In the genomic region with DNA sequence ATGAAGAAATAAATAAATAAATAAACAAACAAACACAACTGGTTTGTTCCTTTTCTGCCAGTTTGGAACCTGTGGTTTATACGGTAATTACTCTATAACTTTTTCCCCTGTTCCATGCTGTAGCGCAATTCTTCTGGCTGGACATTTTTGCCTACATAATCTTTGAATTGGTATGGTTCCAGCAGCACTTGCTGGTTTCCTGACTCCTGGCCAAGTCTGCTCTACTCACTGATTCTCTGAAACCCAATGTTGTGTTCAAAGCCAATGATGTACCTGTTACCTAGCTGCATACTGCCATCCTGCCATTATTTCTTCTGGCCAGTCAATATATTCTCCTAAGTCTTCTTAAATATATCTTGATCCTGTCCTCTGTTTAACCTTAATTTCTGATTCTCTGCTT, we compare ENCODE assay signal across 21 mouse cellular contexts.
DNase-seq lines count a peak whose midpoint lies in the region; ATAC-seq and TF ChIP-seq lines count a peak whose summit lies in the region.
"Had no signal": no experiment of that assay in that cellular context is flagged by ENCODE, and none has a peak within 500 bp of the region (broad histone marks: within the 10 kb centered on the region; RNA-seq: fewer than 3 reads in every experiment).

No protein-coding gene starts in this region.

- no peak for TF ChIP-seq CTCF in forebrain, postnatal 0 days (IDR thresholded peaks at IDR 0.05; ENCODE audit: low read depth)
- no peak for TF ChIP-seq CTCF in lung, embryonic 14.5 days (IDR thresholded peaks at IDR 0.05; ENCODE audit: low read depth)
- TF ChIP-seq CTCF in stomach, postnatal 0 days (IDR thresholded peaks at IDR 0.05; ENCODE audit: low read depth): no peak

- H3K4me1 ChIP-seq in forebrain, embryonic 14.5 days (ENCODE audit: control insufficient read depth, insufficient read depth, low read length): no peaks in the 10 kb centered on the region
- peaks cover 3% of the 10 kb centered on the region; the same call in 1 of the 2 replicates for H3K4me1 ChIP-seq in forebrain, postnatal 0 days (ENCODE audit: insufficient read depth)
- H3K4me1 ChIP-seq in lung, embryonic 14.5 days (ENCODE audit: insufficient read depth): no peaks in the 10 kb centered on the region
- no peaks in the 10 kb centered on the region for H3K4me1 ChIP-seq in stomach, postnatal 0 days (replicated peaks; ENCODE audit: control insufficient read depth, insufficient read depth)
- H3K4me1 ChIP-seq: heart, embryonic 13.5 days; hindbrain, embryonic 12.5 days had no signal

- no peak for TF ChIP-seq EP300 in stomach, postnatal 0 days (optimal IDR thresholded peaks at IDR 0.05)

- no peak for ATAC-seq in cerebellum, adult (ENCODE audit: insufficient number of reproducible peaks, low FRiP score, low TSS enrichment)
- no peak for ATAC-seq in forebrain, embryonic 14.5 days
- no peak for ATAC-seq in forebrain, postnatal 0 days
- no peak for ATAC-seq in lung, embryonic 14.5 days (ENCODE audit: insufficient read depth)
- ATAC-seq in stomach, postnatal 0 days (ENCODE audit: low FRiP score, low TSS enrichment): no peak
- ATAC-seq: activated CD4-positive, CD25-positive, alpha-beta regulatory T cell, adult 4 months; forebrain, embryonic 13.5 days; hindbrain, embryonic 16.5 days; Patski had no signal

- no peak overlapping the region for H3K27ac ChIP-seq in forebrain, embryonic 14.5 days (ENCODE audit: low read depth, low read length)
- H3K27ac ChIP-seq in forebrain, postnatal 0 days (ENCODE audit: low read depth, low read length): no peak overlapping the region
- H3K27ac ChIP-seq in lung, embryonic 14.5 days (ENCODE audit: low read depth): no peak overlapping the region
- no peak overlapping the region for H3K27ac ChIP-seq in stomach, postnatal 0 days (replicated peaks)
- H3K27ac ChIP-seq: embryonic facial prominence, embryonic 13.5 days; forebrain, embryonic 13.5 days; heart, embryonic 13.5 days; hindbrain, embryonic 12.5 days had no signal

- no peak overlapping the region for H3K9ac ChIP-seq in forebrain, embryonic 14.5 days (ENCODE audit: low read length)
- no peak overlapping the region for H3K9ac ChIP-seq in forebrain, postnatal 0 days
- H3K9ac ChIP-seq in lung, embryonic 14.5 days: no peak overlapping the region
- H3K9ac ChIP-seq in stomach, postnatal 0 days (ENCODE audit: low read length): no peak overlapping the region
- H3K9ac ChIP-seq: embryonic facial prominence, embryonic 13.5 days; forebrain, embryonic 13.5 days; heart, embryonic 13.5 days; hindbrain, embryonic 12.5 days had no signal

- H3K9me3 ChIP-seq in forebrain, embryonic 14.5 days (replicated peaks; ENCODE audit: control insufficient read depth, low read length): no peaks in the 10 kb centered on the region
- no peaks in the 10 kb centered on the region for H3K9me3 ChIP-seq in forebrain, postnatal 0 days (ENCODE audit: low read length)
- no peaks in the 10 kb centered on the region for H3K9me3 ChIP-seq in lung, embryonic 14.5 days (ENCODE audit: low read depth, low read length)
- H3K9me3 ChIP-seq in stomach, postnatal 0 days (ENCODE audit: control insufficient read depth, low read length): no peaks in the 10 kb centered on the region
- H3K9me3 ChIP-seq: embryonic facial prominence, embryonic 13.5 days; forebrain, embryonic 13.5 days; heart, embryonic 13.5 days; hindbrain, embryonic 12.5 days had no signal

- H3K4me2 ChIP-seq in forebrain, embryonic 14.5 days (ENCODE audit: low read length): no peak overlapping the region
- H3K4me2 ChIP-seq in forebrain, postnatal 0 days (ENCODE audit: low read depth): no peak overlapping the region
- H3K4me2 ChIP-seq in lung, embryonic 14.5 days: no peak overlapping the region
- no peak overlapping the region for H3K4me2 ChIP-seq in stomach, postnatal 0 days (replicated peaks; ENCODE audit: low read depth)
- H3K4me2 ChIP-seq: embryonic facial prominence, embryonic 13.5 days; forebrain, embryonic 13.5 days; heart, embryonic 13.5 days; hindbrain, embryonic 12.5 days had no signal

- no peaks in the 10 kb centered on the region for H3K36me3 ChIP-seq in forebrain, embryonic 14.5 days (ENCODE audit: control insufficient read depth, insufficient read depth, low read length)
- no peaks in the 10 kb centered on the region for H3K36me3 ChIP-seq in forebrain, postnatal 0 days (ENCODE audit: insufficient read depth)
- no peaks in the 10 kb centered on the region for H3K36me3 ChIP-seq in lung, embryonic 14.5 days (ENCODE audit: insufficient read depth)
- H3K36me3 ChIP-seq in stomach, postnatal 0 days (ENCODE audit: control insufficient read depth, insufficient read depth, low read length): no peaks in the 10 kb centered on the region
- H3K36me3 ChIP-seq: embryonic facial prominence, embryonic 13.5 days; heart, embryonic 13.5 days; hindbrain, embryonic 12.5 days had no signal

- peak; percentile 57 to 78 for DNase-seq in cerebellum, postnatal 14 days
- peak; percentile 19 for DNase-seq in forebrain, embryonic 14.5 days (ENCODE audit: low spot score)
- no peak for DNase-seq in forebrain, postnatal 0 days
- DNase-seq in lung, embryonic 14.5 days: peak; percentile 5
- no peak for DNase-seq in lung, postnatal 25 days (ENCODE audit: low spot score)
- DNase-seq in stomach, postnatal 0 days (ENCODE audit: low spot score): no peak
- DNase-seq: adrenal gland, adult 2 months; cerebellum, adult 18-20 months; gastrocnemius, postnatal 36 days; heart, adult 11 months; heart, postnatal 36 days; kidney, adult 11 months had no signal

- 89% methylated on average over 2 of the region's 2 CpGs for WGBS in forebrain, embryonic 14.5 days
- 82% methylated on average over 2 of the region's 2 CpGs for WGBS in forebrain, postnatal 0 days
- WGBS in lung, embryonic 14.5 days: 80% methylated on average over 2 of the region's 2 CpGs
- 88% methylated on average over 2 of the region's 2 CpGs for WGBS in stomach, postnatal 0 days

- H3K27me3 ChIP-seq in forebrain, embryonic 14.5 days (replicated peaks; ENCODE audit: control insufficient read depth, insufficient read depth, low read length): no peaks in the 10 kb centered on the region
- H3K27me3 ChIP-seq in forebrain, postnatal 0 days (ENCODE audit: insufficient read depth, low read length): no peaks in the 10 kb centered on the region
- no peaks in the 10 kb centered on the region for H3K27me3 ChIP-seq in lung, embryonic 14.5 days (ENCODE audit: insufficient read depth, low read length)
- H3K27me3 ChIP-seq in stomach, postnatal 0 days (ENCODE audit: control insufficient read depth, insufficient read depth, low read length): no peaks in the 10 kb centered on the region
- H3K27me3 ChIP-seq: CH12.LX; embryonic facial prominence, embryonic 13.5 days; forebrain, embryonic 13.5 days; heart, embryonic 13.5 days; hindbrain, embryonic 12.5 days had no signal

- H3K4me3 ChIP-seq in forebrain, embryonic 14.5 days (ENCODE audit: low read depth, low read length): no peak overlapping the region
- H3K4me3 ChIP-seq in forebrain, postnatal 0 days (ENCODE audit: low read depth, low read length): no peak overlapping the region
- H3K4me3 ChIP-seq in lung, embryonic 14.5 days (ENCODE audit: low read depth, low read length): no peak overlapping the region
- H3K4me3 ChIP-seq in stomach, postnatal 0 days (ENCODE audit: low read depth, low read length): no peak overlapping the region
- H3K4me3 ChIP-seq: embryonic facial prominence, embryonic 13.5 days; forebrain, embryonic 13.5 days; heart, embryonic 13.5 days; hindbrain, embryonic 12.5 days had no signal

Comparison
In these comparisons a context has a peak if more than half of its experiments do, and no peak if none do; other contexts are left out.
1. DNase-seq: peak in cerebellum, postnatal 14 days (2 of 2), forebrain, embryonic 14.5 days (single experiment) and lung, embryonic 14.5 days (single experiment); none in forebrain, postnatal 0 days (single experiment), lung, postnatal 25 days (single experiment) and stomach, postnatal 0 days (single experiment).